Mouse (Mus musculus) CH12.LX (cell line): ENCODE measurements around the gene Mob3b. TPM values are rescaled to one million over a fixed set of nuclear protein-coding genes. Genes with fewer than 3 reads are reported as not detected.

Source experiments
- DNase-seq: peaks from one replicate; pipeline ENCODE4 v3.0.0-alpha.2; 2013; ENCODE audit errors: extremely low read depth
- H3K27ac ChIP-seq: 2 replicates; pipeline ENCODE4 v1.5.1; 2012; ENCODE audit warnings: low read depth, mild to moderate bottlenecking, control low read depth, moderate library complexity; ENCODE audit not compliant: insufficient read depth
- H3K27me3 ChIP-seq: replicated peaks from 2 replicates; pipeline ENCODE3; 2012; ENCODE audit warnings: inconsistent platforms
- H3K36me3 ChIP-seq, 2 experiments: replicated peaks in 1 of 2; 2 replicates each; pipeline versions ENCODE3 to v1.6.1; 2012; ENCODE audit warnings: inconsistent platforms in 1 of 2, low read length in 1 of 2, mild to moderate bottlenecking in 1 of 2, mixed read lengths in 1 of 2, moderate library complexity in 1 of 2; ENCODE audit not compliant: control insufficient read depth in 1 of 2, insufficient read depth in 1 of 2
- H3K4me1 ChIP-seq, 2 experiments: 2 replicates each; pipeline ENCODE4 v1.6.1; 2012; ENCODE audit warnings: inconsistent platforms in 1 of 2, moderate library complexity in 1 of 2; ENCODE audit not compliant: insufficient read depth in 2 of 2, control insufficient read depth in 1 of 2
- H3K4me2 ChIP-seq: 2 replicates; pipeline ENCODE4 v1.6.1; 2012; ENCODE audit warnings: low read depth, mild to moderate bottlenecking, control low read depth; ENCODE audit not compliant: poor library complexity, insufficient read depth, severe bottlenecking
- H3K4me3 ChIP-seq, 3 experiments: fragments of 150-350 bp in 1 of 3; sonication (generic) in 1 of 3; replicated peaks in 1 of 3; 2 replicates each; pipeline versions ENCODE3 to v1.5.1; 2011 to 2012; ENCODE audit warnings: low read depth in 2 of 3, low read length in 2 of 3, mild to moderate bottlenecking in 2 of 3, moderate library complexity in 2 of 3, control low read depth in 1 of 3, improper control_type of control experiment in 1 of 3, inconsistent platforms in 1 of 3, mixed read lengths in 1 of 3; ENCODE audit not compliant: poor library complexity in 1 of 3
- H3K79me2 ChIP-seq: replicated peaks from 2 replicates; pipeline ENCODE4 v1.6.1; 2012; ENCODE audit warnings: mild to moderate bottlenecking, moderate library complexity; ENCODE audit not compliant: control insufficient read depth, poor library complexity, insufficient read depth, severe bottlenecking; ENCODE audit errors: extremely low read depth
- H3K9ac ChIP-seq: 2 replicates; pipeline ENCODE4 v1.6.1; 2012; ENCODE audit warnings: low read depth, mild to moderate bottlenecking, control low read depth, moderate library complexity; ENCODE audit not compliant: insufficient read depth
- H3K9me3 ChIP-seq: replicated peaks from 2 replicates; pipeline ENCODE3; 2012; ENCODE audit warnings: low read length, inconsistent platforms, mixed read lengths
- BHLHE40 ChIP-seq: IDR thresholded peaks from 2 replicates; pipeline ENCODE4 v1.6.1; 2011; ENCODE audit warnings: mild to moderate bottlenecking, low read depth, low read length, improper control_type of control experiment
- CHD2 ChIP-seq: IDR thresholded peaks from 2 replicates; pipeline ENCODE4 v1.6.1; 2011; ENCODE audit warnings: low read length, improper control_type of control experiment
- CTCF ChIP-seq, 2 experiments: IDR thresholded peaks in 1 of 2; conservative IDR thresholded peaks in 1 of 2; 2 replicates each; pipeline ENCODE4 v1.5.1; 2011 to 2012; ENCODE audit warnings: low read depth in 2 of 2, low read length in 2 of 2, improper control_type of control experiment in 1 of 2, inconsistent platforms in 1 of 2, mild to moderate bottlenecking in 1 of 2, moderate library complexity in 1 of 2
- ELF1 ChIP-seq: IDR thresholded peaks from 2 replicates; pipeline ENCODE4 v1.6.1; 2014; ENCODE audit warnings: low read depth, mild to moderate bottlenecking, inconsistent platforms, low read length, improper control_type of control experiment
- EP300 ChIP-seq: IDR thresholded peaks from 2 replicates; pipeline ENCODE4 v1.6.1; 2011; ENCODE audit warnings: low read length, improper control_type of control experiment
- ETS1 ChIP-seq: conservative IDR thresholded peaks from 2 replicates; pipeline ENCODE4 v1.6.1; 2012; ENCODE audit warnings: low read depth, mild to moderate bottlenecking, inconsistent platforms, low read length, improper control_type of control experiment, moderate library complexity
- HCFC1 ChIP-seq: IDR thresholded peaks from 2 replicates; pipeline ENCODE4 v1.6.1; 2012; ENCODE audit warnings: low read depth, mild to moderate bottlenecking, inconsistent platforms, low read length, improper control_type of control experiment
- IRF4 ChIP-seq: IDR thresholded peaks from 2 replicates; pipeline ENCODE4 v1.6.1; 2014; ENCODE audit warnings: low read depth, mild to moderate bottlenecking, inconsistent platforms, low read length, improper control_type of control experiment
- JUN ChIP-seq: IDR thresholded peaks from 2 replicates; pipeline ENCODE4 v1.6.1; 2011; ENCODE audit warnings: low read depth, mild to moderate bottlenecking, low read length, improper control_type of control experiment, moderate library complexity; ENCODE audit not compliant: insufficient read depth
- JUND ChIP-seq: conservative IDR thresholded peaks from 2 replicates; pipeline ENCODE4 v1.6.1; 2011; ENCODE audit warnings: low read depth, low read length, improper control_type of control experiment
- MAFK ChIP-seq: IDR thresholded peaks from 2 replicates; pipeline ENCODE4 v1.6.1; 2011; ENCODE audit warnings: low read length, improper control_type of control experiment; ENCODE audit not compliant: insufficient replicate concordance
- MAX ChIP-seq: IDR thresholded peaks from 2 replicates; pipeline ENCODE4 v1.6.1; 2011; ENCODE audit warnings: low read length, improper control_type of control experiment
- MYC ChIP-seq: IDR thresholded peaks from 2 replicates; pipeline ENCODE4 v1.6.1; 2011; ENCODE audit warnings: low read depth, mild to moderate bottlenecking, improper control_type of control experiment, low read length
- NELFE ChIP-seq: IDR thresholded peaks from 2 replicates; pipeline ENCODE4 v1.6.1; 2011; ENCODE audit warnings: low read depth, low read length, improper control_type of control experiment
- NRF1 ChIP-seq: IDR thresholded peaks from 2 replicates; pipeline ENCODE4 v1.6.1; 2014; ENCODE audit warnings: low read depth, mild to moderate bottlenecking, inconsistent platforms, low read length, improper control_type of control experiment, moderate library complexity
- POLR2A ChIP-seq: IDR thresholded peaks from 2 replicates; pipeline ENCODE4 v1.6.1; 2011; ENCODE audit warnings: low read depth, mild to moderate bottlenecking, improper control_type of control experiment, low read length
- POLR2AphosphoS2 ChIP-seq: IDR thresholded peaks from 2 replicates; pipeline ENCODE4 v1.6.1; 2011; ENCODE audit warnings: low read depth, low read length, improper control_type of control experiment
- RAD21 ChIP-seq: IDR thresholded peaks from 2 replicates; pipeline ENCODE4 v1.6.1; 2011; ENCODE audit warnings: low read depth, mild to moderate bottlenecking, low read length, improper control_type of control experiment, moderate library complexity
- RCOR1 ChIP-seq: conservative IDR thresholded peaks from 2 replicates; pipeline ENCODE4 v1.6.1; 2012; ENCODE audit warnings: low read depth, mild to moderate bottlenecking, inconsistent platforms, low read length, improper control_type of control experiment
- SIN3A ChIP-seq: IDR thresholded peaks from 2 replicates; pipeline ENCODE4 v1.6.1; 2012; ENCODE audit warnings: low read length, improper control_type of control experiment, inconsistent platforms
- TBP ChIP-seq: conservative IDR thresholded peaks from 2 replicates; pipeline ENCODE4 v1.6.1; 2011; ENCODE audit warnings: low read depth, low read length, improper control_type of control experiment
- TCF12 ChIP-seq: IDR thresholded peaks from 2 replicates; pipeline ENCODE4 v1.6.1; 2014; ENCODE audit warnings: low read depth, mild to moderate bottlenecking, inconsistent platforms, low read length, improper control_type of control experiment
- USF1 ChIP-seq: IDR thresholded peaks from 2 replicates; pipeline ENCODE4 v1.6.1; 2014; ENCODE audit warnings: low read depth, mild to moderate bottlenecking, inconsistent platforms, low read length, improper control_type of control experiment
- USF2 ChIP-seq: conservative IDR thresholded peaks from 2 replicates; pipeline ENCODE4 v1.6.1; 2011; ENCODE audit warnings: low read depth, low read length, improper control_type of control experiment
- ZKSCAN1 ChIP-seq: IDR thresholded peaks from 2 replicates; pipeline ENCODE4 v1.6.1; 2012; ENCODE audit warnings: low read depth, inconsistent platforms, low read length, improper control_type of control experiment, borderline replicate concordance
- ZMIZ1 ChIP-seq: IDR thresholded peaks from 2 replicates; pipeline ENCODE4 v1.6.1; 2012; ENCODE audit warnings: low read depth, mild to moderate bottlenecking, inconsistent platforms, low read length, improper control_type of control experiment
- ZNF384 ChIP-seq: IDR thresholded peaks from 2 replicates; pipeline ENCODE4 v1.6.1; 2012; ENCODE audit warnings: low read depth, low read length, improper control_type of control experiment, inconsistent platforms
- dilution Hi-C: fragments of 300-500 bp; cut with MboI; formaldehyde crosslinking; loops from 2 replicates; pipeline ENCODE4 v1.14.3; 2020; ENCODE audit warnings: low sequenced_read_pairs; ENCODE audit not compliant: extremely low pct_unique_long_range_greater_than_20kb, extremely low pct_ligation_motif_present
- in situ Hi-C: fragments of 300-500 bp; cut with MboI; formaldehyde crosslinking; loops from 3 replicates; pipeline ENCODE4 v1.14.3; 2019; ENCODE audit warnings: low sequenced_read_pairs, low pct_ligation_motif_present, low pct_unique_long_range_greater_than_20kb, mixed read lengths
- polyA plus RNA-seq: library from polyadenylated mRNA; unstranded; fragments of >175 nt; gene quantifications from 2 replicates; pipeline ENCODE4 v1.2.1, GENCODE M21; 2012; ENCODE audit warnings: low read depth; ENCODE audit not compliant: insufficient read length
- total RNA-seq, 2 experiments: library from RNA; depleted of rRNA; stranded (reverse); fragments of 300-350 nt in 1 of 2; fragments of >200 nt in 1 of 2; gene quantifications; 2 replicates each; pipeline ENCODE4 v1.2.3; 2012 to 2014

Gene Mob3b
- total and polyA plus RNA-seq, 3 experiments, result 3.5 to 11.7 (median 11.0) TPM

- H3K4me3 ChIP-seq, result no peak overlapping the region
- no peak for DNase-seq
- H3K9ac ChIP-seq, result peak overlapping the region; percentile 41
- TF ChIP-seq POLR2AphosphoS2, result no peak
- TF ChIP-seq CTCF (conservative IDR thresholded peaks at IDR 0.05 in 1 of 2, IDR thresholded peaks at IDR 0.05 in 1 of 2; ENCODE audit: low read depth in 2 of 2, low read length in 2 of 2), result no peak
- 0 out of 2 replicates have a peak, but pooled peaks have one; percentile 24 for TF ChIP-seq TBP
- TF ChIP-seq ZNF384, result peak; percentile 93
- peak; percentile 43; the same call in 1 of the 2 replicates for TF ChIP-seq EP300
- TF ChIP-seq MYC, result peak; percentile 13; the same call in 1 of the 2 replicates
- TF ChIP-seq MAX, result no peak
- dilution Hi-C loops (no loop called here), in situ Hi-C loops (no loop called here)
- peak overlapping the region; percentile 54 for H3K27ac ChIP-seq
- H3K4me2 ChIP-seq, result peak overlapping the region; percentile 99
- peaks cover 28 to 80% of the 10 kb centered on the region in 2 experiments for H3K4me1 ChIP-seq
- peaks cover 26% of the 10 kb centered on the region for H3K79me2 ChIP-seq
- peaks cover 0 to 9% of the 10 kb centered on the region in 2 experiments for H3K36me3 ChIP-seq
- H3K9me3 ChIP-seq, result peaks cover 5% of the 10 kb centered on the region
- H3K27me3 ChIP-seq, result no peaks in the 10 kb centered on the region
Observed at GRCm38 (mm10) chr4:35120575-35120974, 36.7 kb downstream of the Mob3b start.

GRCm38 (mm10) chr4:35120159-35120558, 37.1 kb downstream of the Mob3b start:
- TF ChIP-seq RCOR1 (no peak), MAFK (no peak), BHLHE40 (no peak), MAX (no peak), MYC (no peak), TBP (no peak), ZNF384 (no peak), SIN3A (no peak), HCFC1 (no peak), ZKSCAN1 (no peak)
- in situ Hi-C loops, result no loop called here

GRCm38 (mm10) chr4:35118851-35119250, 38.4 kb downstream of the Mob3b start:
- dilution Hi-C loops (no loop called here), in situ Hi-C loops (no loop called here)
- Histone ChIP-seq H3K36me3 (peaks cover 0 to 12% of the 10 kb centered on the region in 2 experiments), H3K4me3 (no peak overlapping the region), H3K4me2 (no peak overlapping the region), H3K27me3 (no peaks in the 10 kb centered on the region), H3K27ac (no peak overlapping the region), H3K79me2 (peaks cover 14% of the 10 kb centered on the region), H3K9me3 (peaks cover 5% of the 10 kb centered on the region), H3K4me1 (peaks cover 36 to 80% of the 10 kb centered on the region in 2 experiments), H3K9ac (no peak overlapping the region)
- DNase-seq, result no peak
- TF ChIP-seq ZMIZ1, result no peak
- TF ChIP-seq ETS1, result no peak
- no peak for TF ChIP-seq ELF1
- no peak for TF ChIP-seq EP300
- TF ChIP-seq TCF12, result no peak
- TF ChIP-seq USF1, result no peak
- TF ChIP-seq SIN3A, result no peak
- no peak for TF ChIP-seq JUND
- no peak for TF ChIP-seq IRF4
- no peak for TF ChIP-seq RAD21
- no peak for TF ChIP-seq CHD2
- no peak for TF ChIP-seq JUN
- TF ChIP-seq NRF1, result no peak
- no peak for TF ChIP-seq ZNF384
- no peak for TF ChIP-seq NELFE
- no peak for TF ChIP-seq USF2
- no peak for TF ChIP-seq POLR2A

More at GRCm38 (mm10) chr4:35120159-35120558, 37.1 kb downstream of the Mob3b start:
- dilution Hi-C loops, result no loop called here
- peaks cover 5% of the 10 kb centered on the region for H3K9me3 ChIP-seq
- H3K79me2 ChIP-seq, result peaks cover 21% of the 10 kb centered on the region
- H3K27ac ChIP-seq, result no peak overlapping the region; the same call in 1 of the 2 replicates
- peaks cover 0 to 9% of the 10 kb centered on the region in 2 experiments for H3K36me3 ChIP-seq
- no peak overlapping the region for H3K4me3 ChIP-seq
- peak overlapping the region; percentile 99 for H3K4me2 ChIP-seq
- DNase-seq, result no peak
- H3K9ac ChIP-seq, result 0 out of 2 replicates have a peak overlapping the region, but pooled peaks have one; percentile 41
- H3K27me3 ChIP-seq, result no peaks in the 10 kb centered on the region
- peaks cover 29 to 80% of the 10 kb centered on the region in 2 experiments for H3K4me1 ChIP-seq
